Mouse (Mus musculus) megakaryocyte progenitor cell, adult 5-6 weeks (primary cell): ENCODE measurements around the gene Arhgap5. TPM values are rescaled to one million over a fixed set of nuclear protein-coding genes. Genes with fewer than 3 reads are reported as not detected.
"Not testable (repeated sequence)": the region's sequence is repeated elsewhere in the genome, so short reads cannot be mapped to it uniquely, and the experiment has no call there.

Source experiments
- ATAC-seq: replicated peaks from 2 replicates; pipeline ENCODE4 v1.8.0; 2016; ENCODE audit warnings: mild to moderate bottlenecking, moderate TSS enrichment, inconsistent platforms; ENCODE audit not compliant: poor library complexity
- total RNA-seq, 2 experiments: library from RNA; stranded (forward) in 1 of 2; stranded (reverse) in 1 of 2; fragments of 157-497, 149-512 nt in 1 of 2; fragments of 200-1000 nt in 1 of 2; gene quantifications; 2 replicates each; pipeline versions ENCODE4 v1.2.3 to v1.2.4; 2015 to 2017

Gene Arhgap5
- total RNA-seq, 2 experiments from 2014 or later: 8.1 to 11.2 TPM

DNA sequence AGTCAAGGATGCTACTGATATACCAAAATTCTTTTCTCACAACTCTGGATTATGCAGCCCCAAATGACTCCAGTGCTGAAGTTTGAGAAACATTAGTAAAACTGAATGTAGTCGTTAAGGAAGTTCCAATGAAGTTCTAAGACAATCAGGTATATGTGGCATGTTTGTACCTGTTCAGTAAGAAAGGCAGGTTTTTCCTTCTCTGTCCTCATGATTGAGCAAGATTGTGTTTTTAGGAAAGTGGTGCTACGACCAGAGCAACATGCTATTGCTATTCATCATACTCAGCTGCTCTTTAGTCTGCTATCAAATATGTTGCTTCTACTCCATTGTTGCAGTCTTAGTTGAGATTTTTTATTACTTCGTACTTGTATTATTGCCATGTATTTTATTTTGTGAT lies 26.0 kb downstream of the Arhgap5 start:
- no peak for ATAC-seq

DNA sequence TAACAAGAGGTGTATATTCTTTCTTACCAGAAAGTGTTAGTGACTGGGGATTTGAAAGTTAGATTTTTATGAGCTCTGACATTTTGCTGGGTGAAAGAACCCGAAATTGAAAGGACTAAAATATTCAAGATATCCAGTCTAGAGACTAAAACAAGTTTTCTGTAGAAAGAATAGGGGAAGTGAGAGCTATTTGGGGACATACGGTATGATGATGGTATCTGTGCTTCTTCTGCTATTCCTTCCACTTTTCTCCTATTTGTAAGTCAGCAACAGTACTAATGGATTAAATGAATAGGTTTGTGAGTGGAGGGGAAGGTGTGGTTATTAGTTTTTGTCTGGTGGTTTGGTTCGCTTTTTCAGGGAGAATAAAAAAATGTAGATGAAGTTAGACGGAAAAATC lies 37.5 kb downstream of the Arhgap5 start:
- ATAC-seq: peak; percentile 58

DNA sequence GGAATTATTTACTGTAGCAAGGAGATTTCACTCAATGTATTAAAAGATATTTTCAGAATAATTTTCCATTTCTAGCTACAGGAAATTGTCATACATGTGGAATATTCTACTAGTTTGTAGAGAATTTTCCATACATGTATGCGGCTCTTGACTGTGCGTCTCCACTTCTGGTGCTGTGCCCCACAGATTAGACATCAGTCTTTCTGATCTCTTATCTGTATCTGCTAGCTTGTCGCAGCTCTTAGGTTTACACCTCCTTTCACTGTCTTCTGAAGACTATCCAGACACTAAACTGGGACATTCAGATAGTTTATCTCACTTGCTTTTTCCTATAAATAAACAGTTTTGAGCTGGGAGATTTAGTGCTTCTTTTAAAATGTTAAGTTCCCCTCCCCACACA lies 40.8 kb downstream of the Arhgap5 start:
- 0 out of 2 replicates have a peak, but pooled peaks have one; percentile 37 for ATAC-seq

DNA sequence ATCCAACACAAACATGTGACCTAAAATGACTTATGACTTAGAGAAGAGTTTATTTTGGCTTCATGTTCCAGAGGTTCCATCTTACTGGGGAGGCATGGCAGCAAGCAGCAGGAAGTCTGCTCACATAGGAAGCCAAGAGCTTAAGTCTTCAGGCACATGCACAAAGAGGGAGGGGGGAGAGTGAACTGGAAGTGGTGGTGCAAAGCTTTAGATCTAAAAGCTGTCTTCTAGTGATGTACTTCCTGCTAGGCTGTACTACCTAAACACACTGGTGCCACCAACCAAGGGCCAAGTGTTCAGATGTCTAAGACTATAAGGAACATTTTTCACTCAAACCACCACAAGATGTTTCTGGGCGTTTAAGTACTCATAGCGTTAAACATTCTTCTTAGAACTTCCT lies 48.3 kb downstream of the Arhgap5 start:
- ATAC-seq: no peak

DNA sequence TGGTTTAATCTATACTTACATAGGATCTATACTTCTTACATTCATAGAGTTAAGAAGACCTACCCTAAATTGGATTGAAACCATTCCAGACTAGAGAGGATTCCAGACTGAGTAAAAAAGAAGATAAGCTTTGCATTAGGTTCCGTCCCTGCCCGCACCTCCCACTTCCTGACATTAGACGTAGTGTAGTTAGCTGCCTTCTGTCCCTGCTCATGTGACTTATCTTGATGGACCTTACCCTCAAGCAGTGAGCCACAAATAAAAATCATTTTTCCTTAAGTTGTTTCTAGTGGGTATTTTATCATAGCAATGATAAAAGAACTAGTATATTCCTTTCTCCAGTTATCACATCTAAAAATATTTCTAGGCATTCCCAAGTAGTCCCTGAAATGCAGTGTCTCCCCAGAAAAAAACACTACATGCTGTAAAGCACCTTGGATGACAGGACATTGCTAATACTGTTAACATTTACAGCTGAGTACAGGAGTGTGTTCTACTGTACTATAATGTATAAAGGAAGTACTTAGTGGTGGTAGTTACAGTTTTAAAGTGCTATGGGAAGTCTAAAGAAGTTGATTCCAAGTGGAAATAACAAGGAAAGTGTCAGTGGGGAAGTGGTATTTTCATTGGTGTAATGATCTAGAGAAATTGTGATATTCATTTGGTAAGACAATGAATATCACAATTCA lies 51.6 kb downstream of the Arhgap5 start:
- peak; percentile 44; the same call in 1 of the 2 replicates for ATAC-seq

DNA sequence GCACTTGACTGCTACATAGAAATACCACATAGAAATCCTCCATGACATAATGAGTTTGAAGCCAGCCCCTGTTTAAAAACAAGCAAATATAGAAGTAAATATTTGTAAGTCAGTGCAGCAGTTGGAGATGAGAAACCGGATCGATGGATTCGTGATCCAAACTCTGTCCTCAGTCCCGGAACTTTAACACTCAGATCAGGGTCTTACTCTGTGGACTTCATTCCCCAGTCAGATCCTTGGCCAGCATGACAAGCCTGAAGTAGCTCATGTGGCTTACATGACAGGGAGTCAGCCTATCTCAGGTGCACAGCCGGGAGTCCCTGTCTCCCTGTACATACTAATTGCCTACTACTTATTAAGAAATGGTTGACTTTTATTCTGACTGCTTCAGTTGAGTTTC lies 61.9 kb downstream of the Arhgap5 start:
- ATAC-seq: no peak

DNA sequence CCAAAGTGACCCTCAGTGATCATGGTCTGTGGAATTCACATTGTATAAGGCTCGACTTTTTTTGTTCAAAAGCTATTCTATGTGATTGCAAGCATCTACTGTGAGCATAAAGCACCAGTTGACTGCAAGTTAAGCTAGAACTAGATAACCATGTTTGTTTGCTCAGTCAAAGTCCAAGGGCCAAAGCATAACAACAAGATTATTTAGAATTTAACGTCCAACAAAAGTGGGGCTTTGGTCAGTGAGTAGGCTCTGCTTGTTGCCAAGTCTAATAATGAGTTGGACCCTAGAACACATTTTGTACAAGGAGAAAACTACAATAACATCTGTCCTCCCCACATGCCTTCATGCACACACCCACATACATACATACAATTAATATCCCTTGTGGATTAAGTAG lies 69.6 kb downstream of the Arhgap5 start:
- no peak for ATAC-seq

DNA sequence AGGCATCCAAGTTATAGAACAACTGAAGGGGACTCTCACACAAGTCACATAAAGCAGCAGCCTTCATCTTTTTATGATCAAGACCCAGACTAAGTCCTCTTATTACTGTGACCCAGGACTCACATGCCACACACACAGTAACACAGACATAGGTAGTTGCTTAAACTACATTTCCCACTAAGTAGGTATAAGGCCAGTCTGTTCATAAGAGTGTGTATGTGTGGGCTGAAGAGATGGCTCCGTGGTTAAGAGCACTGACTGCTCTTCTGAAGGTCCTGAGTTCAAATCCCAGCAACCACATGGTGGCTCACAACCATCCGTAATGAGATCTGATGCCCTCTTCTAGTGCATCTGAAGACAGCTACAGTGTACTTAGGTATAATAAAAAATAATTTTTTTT lies 82.7 kb downstream of the Arhgap5 start:
- not testable (repeated sequence) for ATAC-seq

DNA sequence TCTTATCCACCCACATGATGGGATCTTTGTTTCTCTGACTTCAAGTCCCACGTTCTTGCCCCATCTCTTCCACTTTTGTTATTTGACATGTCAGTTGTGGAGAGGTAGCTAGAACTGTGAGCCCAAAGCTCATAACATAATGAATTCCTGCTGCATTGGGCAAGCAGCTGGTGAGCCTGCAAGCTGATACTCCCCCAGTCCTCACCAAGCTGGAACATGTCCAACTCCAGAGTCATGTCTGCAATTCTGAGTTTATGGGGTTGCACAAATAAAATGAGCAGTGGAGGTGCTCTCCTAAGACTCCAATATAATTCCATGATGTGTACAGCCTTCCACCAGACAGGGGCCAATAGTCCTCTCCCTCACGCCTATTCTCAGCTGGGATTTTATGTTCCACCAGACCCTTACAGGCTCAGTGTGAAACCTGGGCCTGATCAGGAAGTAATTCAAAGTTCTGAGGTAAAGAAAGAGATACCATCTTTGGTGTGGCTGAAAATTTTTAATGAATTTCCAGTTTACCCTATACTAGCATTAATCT lies 83.8 kb downstream of the Arhgap5 start:
- no peak for ATAC-seq

DNA sequence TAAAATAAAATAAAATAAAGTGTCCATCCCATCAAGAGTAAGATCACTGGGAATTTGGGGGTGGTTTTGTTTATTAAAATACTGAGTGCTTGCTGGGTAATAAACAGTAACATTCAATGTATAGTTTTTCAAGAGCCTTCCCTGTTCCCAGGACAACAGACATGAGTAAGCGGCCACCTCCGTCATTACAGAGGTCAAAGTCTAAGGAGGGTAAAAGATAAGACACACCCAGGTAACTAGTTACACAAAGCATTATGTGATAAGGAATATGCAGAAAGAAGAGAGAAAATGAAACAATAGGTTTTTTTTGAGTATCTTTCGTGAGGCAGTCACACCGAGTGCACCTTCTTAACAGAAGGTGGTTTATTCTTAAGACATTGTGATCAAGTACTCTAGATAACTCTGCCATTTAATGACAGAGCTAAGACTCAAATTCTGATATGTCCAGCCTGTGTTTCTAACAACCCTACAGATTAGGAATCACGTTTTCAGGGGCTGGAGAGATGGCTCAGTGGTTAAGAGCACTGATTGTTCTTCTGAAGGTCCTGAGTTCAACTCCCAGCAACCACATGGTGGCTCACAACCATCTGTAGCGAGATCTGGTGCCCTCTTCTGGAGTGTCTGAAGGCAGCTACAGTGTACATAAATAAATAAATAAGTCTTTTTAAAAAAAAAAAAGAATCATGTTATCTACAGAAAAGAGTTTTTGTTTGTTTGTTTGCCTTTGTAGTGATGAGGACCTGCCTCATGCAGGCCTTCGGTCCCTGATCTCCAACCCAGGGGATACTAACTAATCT lies 91.8 kb downstream of the Arhgap5 start:
- ATAC-seq: no peak

DNA sequence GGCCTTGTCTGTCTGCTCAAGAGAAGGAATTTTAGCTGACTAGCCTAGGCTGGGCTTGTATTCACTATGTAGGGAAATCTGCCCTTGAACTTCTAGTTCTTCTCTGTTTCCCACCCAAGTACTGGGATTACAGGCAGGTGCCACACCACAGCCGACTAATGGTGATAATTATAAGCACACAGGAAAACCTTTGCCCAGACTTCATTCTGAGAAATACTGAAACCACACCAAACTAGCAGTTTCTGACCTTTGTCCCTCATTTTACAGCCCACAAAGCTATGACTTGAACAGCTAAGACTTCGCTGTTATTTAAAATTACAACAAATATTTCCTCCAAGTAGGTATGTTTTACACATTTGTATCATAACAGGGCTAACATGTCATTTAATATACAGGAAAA lies 98.7 kb downstream of the Arhgap5 start:
- ATAC-seq: no peak

DNA sequence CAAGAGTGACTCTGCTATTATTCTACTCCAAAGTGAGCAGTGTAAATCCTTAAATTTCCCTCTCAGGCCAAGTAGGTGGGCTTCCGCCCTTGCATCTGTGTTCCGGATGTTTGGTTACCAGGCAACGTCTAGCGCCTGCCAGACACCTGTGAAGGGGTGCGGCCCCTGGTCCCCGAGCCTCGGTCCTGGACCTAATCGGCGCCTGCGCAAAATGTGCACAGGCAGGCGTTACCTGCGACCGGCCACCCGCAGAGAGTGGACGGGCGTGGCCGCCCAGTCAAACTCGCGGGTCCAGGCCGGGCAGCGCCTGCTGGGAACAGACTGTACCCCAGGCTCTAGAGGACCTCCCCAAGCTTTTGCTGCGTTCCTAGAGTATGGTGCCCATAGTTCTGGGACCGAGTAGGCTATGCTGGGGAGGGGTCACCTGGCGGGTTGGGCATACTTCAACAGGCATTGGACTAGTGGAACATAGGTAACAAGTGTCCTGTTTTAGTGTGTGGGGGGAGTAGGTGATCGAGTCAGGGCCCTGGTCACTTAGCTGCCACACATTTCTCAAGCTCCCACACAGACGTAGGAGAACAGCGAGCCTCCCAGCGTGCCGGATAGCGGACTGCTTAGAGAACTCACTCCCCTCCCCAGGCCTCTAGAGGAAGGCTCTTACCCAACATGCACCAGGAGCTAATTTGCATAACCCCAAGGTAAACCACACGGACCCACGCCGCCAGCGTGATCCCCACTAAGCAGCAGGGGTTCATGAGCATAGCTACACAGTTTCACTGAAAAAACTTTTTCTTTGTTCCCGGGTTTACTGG lies 99.3 kb downstream of the Arhgap5 start:
- ATAC-seq: peak; percentile 79

DNA sequence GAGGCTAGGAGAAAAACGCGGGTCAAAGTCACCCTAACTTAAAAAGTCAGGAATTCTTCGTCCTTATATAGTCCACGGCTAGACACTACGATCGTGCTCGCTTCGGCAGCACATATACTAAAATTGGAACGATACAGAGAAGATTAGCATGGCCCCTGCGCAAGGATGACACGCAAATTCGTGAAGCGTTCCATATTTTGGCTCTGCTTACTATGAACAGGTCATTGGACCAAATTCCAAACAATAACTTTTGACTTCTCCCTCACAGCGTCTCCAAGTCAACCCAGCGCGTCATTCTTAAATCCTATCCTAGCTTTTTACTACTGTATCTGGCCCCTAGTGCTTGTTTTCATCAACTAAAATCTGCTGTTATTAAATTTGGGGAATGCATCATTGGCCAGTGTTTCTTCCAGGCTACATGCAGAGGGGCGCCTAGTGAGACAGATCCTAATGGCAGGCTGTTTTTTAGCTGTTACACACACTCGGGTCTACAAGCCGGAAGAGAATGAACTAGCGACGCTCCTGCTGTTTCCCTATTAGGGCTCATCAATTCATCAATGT lies 100.0 kb downstream of the Arhgap5 start:
- peak; percentile 32 for ATAC-seq

DNA sequence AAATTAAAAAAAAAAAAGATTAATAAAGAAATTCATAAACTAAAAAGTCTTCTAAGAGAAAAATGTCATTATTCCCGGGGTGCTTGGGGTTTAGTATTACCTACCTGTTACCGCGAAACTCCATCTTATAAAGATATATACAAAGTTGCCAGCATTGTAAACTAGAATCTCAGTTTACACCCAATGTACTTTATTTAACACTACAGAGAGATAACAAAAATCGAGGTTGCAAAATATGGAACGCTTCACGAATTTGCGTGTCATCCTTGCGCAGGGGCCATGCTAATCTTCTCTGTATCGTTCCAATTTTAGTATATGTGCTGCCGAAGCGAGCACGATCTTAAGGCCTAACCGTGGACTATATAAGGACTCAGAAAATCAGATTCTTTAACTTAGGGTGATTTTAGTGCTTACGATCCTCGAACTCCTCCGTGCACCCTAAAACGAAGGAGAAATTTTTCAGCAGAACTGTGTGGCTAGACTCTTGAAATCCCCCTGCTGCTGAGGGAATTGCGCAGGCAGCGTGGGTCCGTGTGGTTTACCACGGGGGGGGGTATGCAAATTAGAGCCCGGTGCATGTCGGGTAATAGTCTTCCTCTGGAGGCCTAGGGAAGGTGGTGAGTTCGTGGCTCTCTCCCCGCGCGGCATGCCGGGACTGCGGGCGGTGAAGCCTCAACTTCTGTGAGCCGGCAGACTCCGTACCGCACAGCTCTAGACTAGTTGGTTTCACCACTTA lies 100.7 kb downstream of the Arhgap5 start:
- ATAC-seq: peak; percentile 84

DNA sequence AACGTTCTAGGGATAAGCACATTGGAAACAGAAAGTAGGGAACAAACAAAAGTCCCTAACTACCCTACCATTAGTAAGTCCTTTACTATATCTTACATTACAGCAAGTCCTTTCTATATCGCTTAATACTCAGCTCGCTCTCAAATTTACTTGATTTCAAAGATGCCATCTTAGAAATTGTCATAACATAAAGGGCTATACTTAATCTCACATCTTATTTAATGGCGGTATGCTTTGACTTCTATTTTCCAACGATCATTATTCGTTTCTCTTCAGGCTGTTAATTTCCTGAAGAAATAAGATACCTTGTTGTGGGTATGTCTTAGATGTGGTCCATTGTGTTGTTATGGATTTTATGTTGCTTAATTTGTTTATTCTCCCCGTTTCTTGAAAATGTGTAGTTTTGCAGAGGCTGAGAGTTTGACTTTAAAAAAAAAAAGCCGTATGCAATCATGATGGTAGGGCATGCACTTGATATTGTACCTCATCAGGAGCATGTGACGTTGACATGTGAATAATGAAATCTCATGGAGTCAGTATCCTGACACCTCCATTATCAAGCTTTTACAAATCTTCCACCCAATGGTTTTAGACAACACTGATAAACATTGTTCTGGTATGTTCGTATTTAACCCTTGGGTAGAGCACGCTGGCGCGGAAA lies 101.3 kb downstream of the Arhgap5 start:
- ATAC-seq: no peak

DNA sequence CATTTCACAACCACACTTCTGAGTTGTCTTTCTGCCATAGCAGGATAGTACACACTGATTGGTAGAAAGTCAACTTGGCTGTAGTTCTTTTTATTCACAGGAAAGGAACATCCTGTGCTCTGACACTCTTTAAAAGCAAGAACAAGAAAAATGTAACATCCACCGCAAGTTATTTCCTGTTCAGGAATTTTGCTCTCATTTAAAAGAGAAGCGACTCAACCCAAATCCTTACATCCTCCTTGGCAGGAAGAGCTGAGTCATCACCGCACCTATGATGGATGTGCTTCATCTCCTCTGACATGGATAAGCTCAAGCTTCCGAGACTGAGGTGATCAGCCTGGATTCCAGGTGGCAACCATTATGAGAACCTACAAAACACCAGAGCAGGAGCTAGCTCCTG lies 103.6 kb downstream of the Arhgap5 start:
- no peak for ATAC-seq

DNA sequence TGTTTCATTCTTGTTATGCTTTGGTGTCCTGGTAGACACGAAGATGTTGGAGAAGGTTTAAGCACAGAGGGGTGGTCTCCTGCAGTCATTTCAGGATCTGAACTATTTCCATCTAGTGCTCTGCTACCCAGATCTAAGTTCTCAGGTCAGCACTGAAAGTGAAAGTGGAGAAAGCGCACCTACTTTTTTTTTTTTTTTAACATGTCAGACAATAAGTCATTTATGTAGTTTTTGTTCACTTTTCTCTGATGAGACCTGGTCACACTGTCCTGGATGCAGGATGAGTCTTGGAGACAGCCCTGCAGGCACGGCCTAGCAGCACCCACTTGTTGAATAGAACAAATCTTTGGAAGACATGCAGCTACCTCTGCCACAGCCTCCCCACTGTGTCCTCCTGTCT lies 111.9 kb downstream of the Arhgap5 start:
- 0 out of 2 replicates have a peak, but pooled peaks have one; percentile 23 for ATAC-seq

DNA sequence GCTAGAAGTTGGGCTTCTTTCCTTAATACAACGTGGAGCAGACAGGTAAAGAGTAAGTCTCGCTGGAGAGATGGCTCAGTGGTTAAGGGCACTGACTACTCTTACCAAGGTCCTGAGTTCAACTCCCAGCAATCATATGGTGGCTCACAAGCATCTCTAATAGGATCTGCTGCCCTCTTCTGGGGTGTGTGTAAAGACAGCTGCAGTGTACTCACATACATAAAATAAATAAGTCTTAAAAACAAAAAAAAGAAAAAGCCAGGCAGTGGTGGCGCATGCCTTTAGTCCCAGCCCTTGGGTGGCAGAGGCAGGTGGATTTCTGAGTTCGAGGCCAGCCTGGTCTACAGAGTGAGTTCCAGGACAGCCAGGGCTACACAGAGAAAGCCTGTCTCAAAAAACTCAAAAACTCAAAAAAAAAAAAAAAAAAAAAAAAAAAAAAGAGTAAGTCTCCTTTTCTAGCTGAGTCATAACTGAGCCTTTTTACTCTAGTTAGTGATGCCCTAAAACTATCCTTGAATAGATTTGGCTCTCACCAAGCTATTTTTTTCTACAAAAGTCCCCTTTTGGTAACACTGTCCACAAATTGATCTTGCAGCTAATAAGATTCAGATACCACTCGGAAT lies 114.8 kb downstream of the Arhgap5 start:
- ATAC-seq: 0 out of 2 replicates have a peak, but pooled peaks have one; percentile 14

DNA sequence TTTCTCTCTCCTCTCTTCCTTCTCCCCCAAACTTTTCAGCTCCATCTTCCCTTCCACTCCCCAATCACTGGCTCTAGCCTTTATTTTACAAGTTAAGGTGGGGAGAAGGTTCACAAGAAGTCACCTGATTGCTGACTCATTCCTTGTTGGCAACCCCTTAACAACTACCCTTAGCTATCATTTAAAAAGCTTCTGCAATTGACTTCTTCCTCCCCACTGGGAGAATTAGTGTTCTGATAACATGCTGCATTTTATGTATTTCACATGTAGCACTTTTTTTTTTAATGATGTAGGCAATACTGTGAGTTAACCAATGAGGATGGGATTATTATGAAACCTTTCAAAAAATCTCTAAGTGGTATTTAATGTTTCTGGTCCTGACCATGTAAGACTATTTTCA lies 115.9 kb downstream of the Arhgap5 start:
- no peak for ATAC-seq
